Mouse (Mus musculus) A20 (cell line): ENCODE measurements around the gene Tnfaip3.

Experiments used
- DNase-seq: peaks from one replicate; pipeline ENCODE4 v3.0.0-alpha.2; 2011; ENCODE audit warnings: low read depth, low spot score

Gene Tnfaip3

GRCm38 (mm10) chr10:19015257-19015862 lies at the start of gene Tnfaip3:
TSS of gene Tnfaip3 (minus strand) at chr10:19015657.
- DNase-seq = peak; percentile 98

GRCm38 (mm10) chr10:19064651-19065601 lies 49.5 kb upstream of the Tnfaip3 start:
- DNase-seq = peak; percentile 61

GRCm38 (mm10) chr10:19063670-19064069 lies 48.2 kb upstream of the Tnfaip3 start:
- DNase-seq = peak; percentile 35

- DNase-seq = peak; percentile 45
Observed at GRCm38 (mm10) chr10:19063208-19063607, 47.8 kb upstream of the Tnfaip3 start.

- peak; percentile 57 for DNase-seq
Observed at GRCm38 (mm10) chr10:19062098-19062905, 46.8 kb upstream of the Tnfaip3 start.

- DNase-seq = no peak
Observed at GRCm38 (mm10) chr10:19061201-19061600, 45.7 kb upstream of the Tnfaip3 start.

- DNase-seq = no peak
Observed at GRCm38 (mm10) chr10:19053524-19053923, 38.1 kb upstream of the Tnfaip3 start.

- no peak for DNase-seq
Observed at GRCm38 (mm10) chr10:19045986-19046385, 30.5 kb upstream of the Tnfaip3 start.

- DNase-seq = no peak
Observed at GRCm38 (mm10) chr10:19044765-19045516, 29.5 kb upstream of the Tnfaip3 start.

- DNase-seq = peak; percentile 92
Observed at GRCm38 (mm10) chr10:19043529-19044262, 28.2 kb upstream of the Tnfaip3 start.

GRCm38 (mm10) chr10:19040147-19040546 lies 24.7 kb upstream of the Tnfaip3 start:
- no peak for DNase-seq

- DNase-seq = no peak
Observed at GRCm38 (mm10) chr10:19034764-19035163, 19.3 kb upstream of the Tnfaip3 start.

- peak; percentile 63 for DNase-seq
Observed at GRCm38 (mm10) chr10:19033696-19034095, 18.2 kb upstream of the Tnfaip3 start.

GRCm38 (mm10) chr10:19031875-19032274 lies 16.4 kb upstream of the Tnfaip3 start:
- DNase-seq = no peak

- DNase-seq = no peak
Observed at GRCm38 (mm10) chr10:19030628-19031027, 15.2 kb upstream of the Tnfaip3 start.

GRCm38 (mm10) chr10:19026710-19027109 lies 11.3 kb upstream of the Tnfaip3 start:
- DNase-seq = no peak

GRCm38 (mm10) chr10:19024353-19024752 lies 8.9 kb upstream of the Tnfaip3 start:
- no peak for DNase-seq

- no peak for DNase-seq
Observed at GRCm38 (mm10) chr10:19023622-19024326, 8.3 kb upstream of the Tnfaip3 start.

- no peak for DNase-seq
Observed at GRCm38 (mm10) chr10:19022272-19022671, 6.8 kb upstream of the Tnfaip3 start.
